Mouse (Mus musculus): ENCODE results near the gene Emp1. TPM values are rescaled to one million over a fixed set of nuclear protein-coding genes. Genes with fewer than 3 reads are reported as not detected.

Emp1 gene
- polyA plus RNA-seq, 1 experiment, result 10.5 TPM

GRCm38 (mm10) chr6:135324111-135324510, 38.2 kb upstream of the Emp1 start:
- TF ChIP-seq POLR2A (IDR thresholded peaks at IDR 0.05; ENCODE audit: low read depth, low read length), result no peak
- TF ChIP-seq CTCF (IDR thresholded peaks at IDR 0.05; ENCODE audit: extremely low read depth, insufficient read depth, insufficient read length, insufficient replicate concordance), result no peak
- H3K36me3 ChIP-seq (ENCODE audit: control insufficient read depth, insufficient read depth, low read length), result no peaks in the 10 kb centered on the region
- 4% methylated on average over 3 of the region's 3 CpGs for WGBS
- peaks cover 19% of the 10 kb centered on the region; the same call in 1 of the 2 replicates for H3K4me1 ChIP-seq (ENCODE audit: control insufficient read depth, insufficient read depth, insufficient read length)
- H3K27ac ChIP-seq (ENCODE audit: insufficient read depth, low read length), result no peak overlapping the region
- no peaks in the 10 kb centered on the region for H3K27me3 ChIP-seq (ENCODE audit: control insufficient read depth, insufficient read depth, low read length)
- no peak for DNase-seq (ENCODE audit: low read depth in 1 of 2, low spot score in 2 of 2)
- no peak overlapping the region for H3K4me3 ChIP-seq (ENCODE audit: extremely low read depth, insufficient read depth, insufficient read length)

- WGBS, result 9% methylated on average over 9 of the region's 9 CpGs
- Histone ChIP-seq H3K27ac (ENCODE audit: insufficient read depth, low read length) (no peak overlapping the region), H3K4me3 (ENCODE audit: extremely low read depth, insufficient read depth, insufficient read length) (no peak overlapping the region), H3K36me3 (ENCODE audit: control insufficient read depth, insufficient read depth, low read length) (no peaks in the 10 kb centered on the region), H3K27me3 (ENCODE audit: control insufficient read depth, insufficient read depth, low read length) (no peaks in the 10 kb centered on the region), H3K4me1 (ENCODE audit: control insufficient read depth, insufficient read depth, insufficient read length) (peaks cover 19% of the 10 kb centered on the region; the same call in 1 of the 2 replicates)
- no peak for DNase-seq (ENCODE audit: low read depth in 1 of 2, low spot score in 2 of 2)
- TF ChIP-seq POLR2A (IDR thresholded peaks at IDR 0.05; ENCODE audit: low read depth, low read length) (no peak), CTCF (IDR thresholded peaks at IDR 0.05; ENCODE audit: extremely low read depth, insufficient read depth, insufficient read length, insufficient replicate concordance) (no peak)
These were observed 37.6 kb upstream of the Emp1 start for GRCm38 (mm10) chr6:135324686-135325300.

GRCm38 (mm10) chr6:135326847-135327246, 35.5 kb upstream of the Emp1 start:
- H3K4me1 ChIP-seq (ENCODE audit: control insufficient read depth, insufficient read depth, insufficient read length), result peaks cover 19% of the 10 kb centered on the region; the same call in 1 of the 2 replicates
- no peak for TF ChIP-seq CTCF (IDR thresholded peaks at IDR 0.05; ENCODE audit: extremely low read depth, insufficient read depth, insufficient read length, insufficient replicate concordance)
- no peak for TF ChIP-seq POLR2A (IDR thresholded peaks at IDR 0.05; ENCODE audit: low read depth, low read length)
- H3K27ac ChIP-seq (ENCODE audit: insufficient read depth, low read length), result no peak overlapping the region
- no peak for DNase-seq (ENCODE audit: low read depth in 1 of 2, low spot score in 2 of 2)
- no peaks in the 10 kb centered on the region for H3K36me3 ChIP-seq (ENCODE audit: control insufficient read depth, insufficient read depth, low read length)
- WGBS, result 88% methylated on average over 7 of the region's 7 CpGs
- no peaks in the 10 kb centered on the region for H3K27me3 ChIP-seq (ENCODE audit: control insufficient read depth, insufficient read depth, low read length)
- no peak overlapping the region for H3K4me3 ChIP-seq (ENCODE audit: extremely low read depth, insufficient read depth, insufficient read length)

- no peaks in the 10 kb centered on the region for H3K4me1 ChIP-seq (ENCODE audit: control insufficient read depth, insufficient read depth, insufficient read length)
- no peak overlapping the region for H3K4me3 ChIP-seq (ENCODE audit: extremely low read depth, insufficient read depth, insufficient read length)
- H3K36me3 ChIP-seq (ENCODE audit: control insufficient read depth, insufficient read depth, low read length), result no peaks in the 10 kb centered on the region
- no peak overlapping the region for H3K27ac ChIP-seq (ENCODE audit: insufficient read depth, low read length)
- H3K27me3 ChIP-seq (ENCODE audit: control insufficient read depth, insufficient read depth, low read length), result no peaks in the 10 kb centered on the region
- no peak for DNase-seq (ENCODE audit: low read depth in 1 of 2, low spot score in 2 of 2)
- no peak for TF ChIP-seq POLR2A (IDR thresholded peaks at IDR 0.05; ENCODE audit: low read depth, low read length)
- no peak for TF ChIP-seq CTCF (IDR thresholded peaks at IDR 0.05; ENCODE audit: extremely low read depth, insufficient read depth, insufficient read length, insufficient replicate concordance)
- 78% methylated on average over 4 of the region's 4 CpGs for WGBS
These were observed 30.4 kb upstream of the Emp1 start for GRCm38 (mm10) chr6:135331916-135332315.

GRCm38 (mm10) chr6:135332737-135333281, 29.5 kb upstream of the Emp1 start:
- Histone ChIP-seq H3K4me1 (ENCODE audit: control insufficient read depth, insufficient read depth, insufficient read length) (no peaks in the 10 kb centered on the region), H3K27me3 (ENCODE audit: control insufficient read depth, insufficient read depth, low read length) (no peaks in the 10 kb centered on the region), H3K36me3 (ENCODE audit: control insufficient read depth, insufficient read depth, low read length) (no peaks in the 10 kb centered on the region), H3K4me3 (ENCODE audit: extremely low read depth, insufficient read depth, insufficient read length) (no peak overlapping the region), H3K27ac (ENCODE audit: insufficient read depth, low read length) (no peak overlapping the region)
- no peak for TF ChIP-seq POLR2A (IDR thresholded peaks at IDR 0.05; ENCODE audit: low read depth, low read length)
- TF ChIP-seq CTCF (IDR thresholded peaks at IDR 0.05; ENCODE audit: extremely low read depth, insufficient read depth, insufficient read length, insufficient replicate concordance), result no peak
- WGBS, result 82% methylated on average over 10 of the region's 10 CpGs
- DNase-seq (ENCODE audit: low read depth in 1 of 2, low spot score in 2 of 2), result no peak

GRCm38 (mm10) chr6:135333994-135334651, 28.2 kb upstream of the Emp1 start:
- TF ChIP-seq CTCF (IDR thresholded peaks at IDR 0.05; ENCODE audit: extremely low read depth, insufficient read depth, insufficient read length, insufficient replicate concordance) (no peak), POLR2A (IDR thresholded peaks at IDR 0.05; ENCODE audit: low read depth, low read length) (no peak)
- H3K4me1 ChIP-seq (ENCODE audit: control insufficient read depth, insufficient read depth, insufficient read length), result no peaks in the 10 kb centered on the region
- H3K27me3 ChIP-seq (ENCODE audit: control insufficient read depth, insufficient read depth, low read length), result no peaks in the 10 kb centered on the region
- no peaks in the 10 kb centered on the region for H3K36me3 ChIP-seq (ENCODE audit: control insufficient read depth, insufficient read depth, low read length)
- no peak overlapping the region for H3K27ac ChIP-seq (ENCODE audit: insufficient read depth, low read length)
- DNase-seq (ENCODE audit: low read depth in 1 of 2, low spot score in 2 of 2), result no peak
- no peak overlapping the region for H3K4me3 ChIP-seq (ENCODE audit: extremely low read depth, insufficient read depth, insufficient read length)
- 92% methylated on average over 5 of the region's 5 CpGs for WGBS

- no peaks in the 10 kb centered on the region for H3K27me3 ChIP-seq (ENCODE audit: control insufficient read depth, insufficient read depth, low read length)
- TF ChIP-seq CTCF (IDR thresholded peaks at IDR 0.05; ENCODE audit: extremely low read depth, insufficient read depth, insufficient read length, insufficient replicate concordance) (no peak), POLR2A (IDR thresholded peaks at IDR 0.05; ENCODE audit: low read depth, low read length) (no peak)
- WGBS, result 90% methylated on average over 8 of the region's 8 CpGs
- H3K27ac ChIP-seq (ENCODE audit: insufficient read depth, low read length), result no peak overlapping the region
- no peak overlapping the region for H3K4me3 ChIP-seq (ENCODE audit: extremely low read depth, insufficient read depth, insufficient read length)
- DNase-seq (ENCODE audit: low read depth in 1 of 2, low spot score in 2 of 2), result no peak
- H3K4me1 ChIP-seq (ENCODE audit: control insufficient read depth, insufficient read depth, insufficient read length), result no peaks in the 10 kb centered on the region
- no peaks in the 10 kb centered on the region for H3K36me3 ChIP-seq (ENCODE audit: control insufficient read depth, insufficient read depth, low read length)
These were observed 26.0 kb upstream of the Emp1 start for GRCm38 (mm10) chr6:135336376-135336775.
